Mouse (Mus musculus): Measurements from ENCODE around the gene Ehd4. TPM values are rescaled to one million over a fixed set of nuclear protein-coding genes. Genes with fewer than 3 reads are reported as not detected.

The Ehd4 gene
- 1 to 10 TPM; 6.9 to 9.6 TPM for total RNA-seq (2021)

DNA sequence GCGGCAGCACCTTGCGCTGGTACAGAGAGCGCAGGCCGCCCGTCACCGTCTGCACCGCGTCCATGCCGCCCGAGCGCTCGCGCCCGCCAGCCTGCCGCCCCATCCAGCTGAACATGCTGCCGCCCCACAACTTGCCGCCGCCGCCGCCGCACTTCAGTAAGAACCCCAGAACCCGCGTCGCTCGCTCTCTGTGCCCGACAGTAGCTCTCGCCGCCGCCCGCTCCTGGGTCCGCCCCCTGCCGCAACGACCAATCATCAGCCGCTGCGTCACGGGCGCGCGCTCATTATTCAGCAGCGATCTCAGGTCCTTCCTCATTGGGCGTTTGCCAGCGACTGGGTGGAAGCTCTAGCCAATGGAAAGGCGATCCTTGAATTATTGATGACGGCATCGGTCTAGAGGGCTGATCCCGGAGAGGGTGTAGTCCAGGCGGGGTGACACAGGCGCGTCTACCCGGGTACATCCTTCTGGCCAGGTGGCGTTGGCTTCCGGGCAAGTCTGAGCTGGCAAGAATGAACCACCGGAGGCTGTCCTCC, at the start of gene Ehd4:
TSS of gene Ehd4 (minus strand) at position 246 of the 534 bp plus-strand sequence.
- peak; percentile 100 for DNase-seq
- intact Hi-C loops (cut with DNase I), result no loop called here

DNA sequence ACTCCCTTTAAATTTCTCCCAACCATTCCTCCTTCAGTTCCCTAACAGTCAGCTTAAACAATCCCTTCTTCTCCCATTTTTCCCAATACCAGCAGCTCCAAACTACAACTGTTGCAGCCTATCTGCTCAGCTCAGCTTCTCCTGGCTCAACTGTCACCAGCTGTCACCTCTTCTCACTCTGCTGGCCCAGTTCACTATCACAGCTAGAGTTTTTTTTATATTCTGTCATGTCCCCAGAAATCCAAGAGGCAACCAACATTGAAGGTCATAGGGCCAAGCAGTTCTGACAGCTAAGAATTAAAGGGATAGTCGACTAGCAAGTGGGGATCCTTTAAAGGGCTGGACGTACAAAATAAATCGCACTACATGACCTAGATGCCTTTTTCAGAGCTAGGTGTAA, 49.3 kb upstream of the Ehd4 start:
- intact Hi-C loops (cut with DNase I), result no loop called here
- DNase-seq, result no peak

DNA sequence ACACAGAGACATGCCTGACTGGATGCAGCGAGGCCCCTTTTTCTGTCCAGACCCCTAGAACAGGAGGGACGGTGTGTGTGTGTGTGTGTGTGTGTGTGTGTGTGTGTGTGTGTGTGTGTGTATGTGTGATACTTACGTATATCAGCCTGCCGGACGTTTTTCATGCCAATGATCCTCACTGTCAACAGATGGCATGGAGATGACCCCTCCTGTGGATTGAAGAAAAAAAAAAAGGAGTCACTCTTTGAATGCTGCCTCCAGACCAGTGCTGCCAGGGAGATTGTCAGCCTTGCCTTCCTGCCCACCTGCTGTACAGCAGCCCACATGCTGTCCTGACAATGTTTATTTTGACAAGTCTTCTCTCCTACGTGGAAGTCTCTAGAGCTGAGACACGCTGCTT, 45.7 kb upstream of the Ehd4 start:
- peak; percentile 10 for DNase-seq
- intact Hi-C loops (cut with DNase I), result no loop called here

DNA sequence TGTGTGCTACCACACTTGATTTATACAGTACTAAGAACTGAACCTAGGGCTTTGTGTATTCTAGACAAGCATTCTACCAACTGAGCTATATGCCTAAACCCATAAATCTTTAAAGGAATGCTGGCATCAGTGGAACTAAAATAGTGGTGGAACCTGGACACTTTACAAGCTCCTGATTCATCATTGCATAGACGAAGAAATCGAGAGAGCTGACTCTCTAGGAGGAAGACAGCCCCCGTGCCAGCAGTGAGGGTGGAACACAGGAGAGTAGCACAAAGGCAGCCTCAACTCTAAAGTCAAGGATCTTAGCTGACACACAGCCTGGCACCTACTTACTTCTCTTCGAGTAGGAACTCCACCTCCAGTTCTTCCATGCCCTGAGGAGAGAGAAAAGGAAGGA, 33.8 kb upstream of the Ehd4 start:
- intact Hi-C loops (cut with DNase I), result loop anchor here (5.0 kb wide), 1 partner anchor 89 kb away; no protein-coding TSS in a partner anchor
- DNase-seq, result no peak

DNA sequence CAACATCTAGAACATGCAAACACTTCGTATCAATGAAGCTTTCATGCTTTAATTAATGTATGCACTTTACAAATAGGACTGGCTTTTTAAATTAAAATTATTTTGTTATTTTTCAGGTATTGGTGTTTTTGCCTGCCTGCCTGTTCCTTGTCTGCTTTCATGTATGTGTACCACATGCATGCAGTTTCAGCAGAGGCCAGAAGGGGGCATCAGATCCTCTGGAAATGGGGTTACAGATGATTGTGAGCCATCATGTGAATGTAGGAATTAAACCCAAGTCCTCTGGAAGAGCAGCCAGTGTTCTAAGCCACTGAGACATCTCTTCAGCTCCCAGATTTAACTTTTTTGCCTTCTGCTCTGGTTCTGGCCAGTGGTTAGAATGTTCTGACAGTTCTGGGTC, 33.2 kb upstream of the Ehd4 start:
- intact Hi-C loops (cut with DNase I), result loop anchor here (5.0 kb wide), 1 partner anchor 90 kb away; no protein-coding TSS in a partner anchor
- no peak for DNase-seq

DNA sequence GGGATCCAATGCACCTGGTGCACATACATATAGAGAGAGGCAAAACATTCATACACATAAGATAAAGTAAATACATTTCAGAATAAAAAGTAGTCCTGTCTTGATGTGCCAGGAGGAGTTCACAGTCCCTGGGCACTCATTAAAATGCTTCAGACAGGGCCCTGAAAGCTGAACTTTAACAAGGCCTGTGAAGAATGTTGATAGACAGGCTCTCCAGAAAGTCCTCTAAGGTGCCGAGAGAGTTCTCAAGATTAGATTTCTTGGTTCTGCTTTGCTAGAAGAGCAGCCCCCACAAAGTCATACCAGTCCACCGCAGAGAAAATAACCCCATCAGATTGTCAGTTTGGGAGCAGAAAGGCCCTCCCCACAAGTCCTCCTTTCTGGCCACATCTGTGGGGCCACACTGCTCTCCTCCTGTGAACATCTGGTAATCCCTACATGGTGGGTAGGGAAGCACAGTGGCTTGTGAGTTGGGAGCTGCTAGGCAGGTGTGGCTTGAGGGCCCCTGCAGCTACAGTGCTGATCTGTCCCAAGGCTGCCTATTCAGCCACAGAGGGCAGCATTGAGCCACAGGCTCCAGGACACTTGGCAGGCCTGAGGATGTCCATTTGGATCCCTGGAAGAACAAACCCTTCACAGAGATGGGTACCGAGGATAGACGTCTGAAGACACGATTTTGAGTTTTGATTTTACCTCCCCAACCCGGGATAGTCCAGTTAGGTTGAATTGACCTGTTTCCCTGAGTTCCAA, 31.3 kb upstream of the Ehd4 start:
- intact Hi-C loops (cut with DNase I), result loop anchor here (5.0 kb wide), 1 partner anchor 92 kb away; no protein-coding TSS in a partner anchor
- no peak for DNase-seq

DNA sequence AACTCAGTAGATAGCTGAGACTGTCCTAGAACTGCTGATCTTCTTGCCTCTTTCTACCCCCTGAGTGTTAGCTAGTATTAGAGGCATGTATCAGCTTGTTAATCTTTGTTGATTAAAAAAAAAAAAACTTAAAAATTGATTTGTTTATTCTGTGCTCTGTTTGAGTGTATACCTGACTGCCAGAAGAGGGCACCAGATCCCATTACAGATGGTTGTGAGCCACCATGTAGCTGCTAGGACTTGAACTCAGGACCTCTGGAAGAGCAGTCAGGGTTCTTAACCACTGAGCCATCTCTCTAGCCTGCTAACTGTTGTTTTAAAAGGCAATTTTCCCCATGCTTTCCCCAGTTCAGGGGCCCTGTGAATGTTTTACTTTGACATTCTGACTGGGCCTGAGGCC, 24.5 kb upstream of the Ehd4 start:
- intact Hi-C loops (cut with DNase I), result no loop called here
- DNase-seq, result no peak

DNA sequence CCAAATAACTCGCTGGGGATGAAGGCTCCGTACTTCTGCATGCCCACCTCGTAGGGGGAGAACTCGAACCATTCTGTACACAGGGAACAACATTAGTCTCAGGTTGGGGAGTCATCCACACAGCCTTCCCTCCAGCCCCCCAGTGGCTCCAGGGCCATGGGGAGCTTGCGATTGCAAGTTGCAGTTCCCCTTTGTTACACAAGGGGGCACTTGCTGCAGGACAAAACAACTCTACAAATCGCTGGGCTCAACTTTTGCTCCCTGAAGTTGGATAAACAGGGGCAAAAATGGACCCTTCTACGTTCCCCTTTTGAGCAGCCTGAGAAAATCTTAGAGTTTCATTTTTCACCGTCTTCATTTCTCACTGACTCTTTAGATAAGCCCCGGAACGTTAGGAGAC, 19.3 kb upstream of the Ehd4 start:
- intact Hi-C loops (cut with DNase I), result loop anchor here (5.0 kb wide), 1 partner anchor 104 kb away; no protein-coding TSS in a partner anchor
- peak; percentile 61 for DNase-seq

DNA sequence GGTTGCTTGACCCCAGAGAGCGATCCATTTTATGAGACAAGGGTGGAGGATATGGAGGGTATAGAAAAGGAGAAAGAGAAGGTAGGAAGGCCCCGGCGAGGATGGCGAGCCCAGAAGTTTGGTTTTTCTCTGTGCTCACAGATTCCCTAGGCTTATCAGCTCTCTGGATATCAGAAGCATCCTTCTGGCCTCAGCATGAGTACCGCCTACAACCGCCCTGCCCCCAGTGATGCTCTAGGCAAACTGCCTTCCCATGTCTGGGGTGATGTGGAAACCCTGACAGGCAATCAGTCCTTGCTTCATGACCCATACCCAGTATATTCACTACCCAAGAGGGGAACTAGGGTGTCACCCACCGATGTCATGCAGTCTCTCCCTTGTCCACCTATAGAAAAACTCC, 17.0 kb upstream of the Ehd4 start:
- DNase-seq, result no peak
- intact Hi-C loops (cut with DNase I), result loop anchor here (5.0 kb wide), 1 partner anchor 106 kb away; no protein-coding TSS in a partner anchor

DNA sequence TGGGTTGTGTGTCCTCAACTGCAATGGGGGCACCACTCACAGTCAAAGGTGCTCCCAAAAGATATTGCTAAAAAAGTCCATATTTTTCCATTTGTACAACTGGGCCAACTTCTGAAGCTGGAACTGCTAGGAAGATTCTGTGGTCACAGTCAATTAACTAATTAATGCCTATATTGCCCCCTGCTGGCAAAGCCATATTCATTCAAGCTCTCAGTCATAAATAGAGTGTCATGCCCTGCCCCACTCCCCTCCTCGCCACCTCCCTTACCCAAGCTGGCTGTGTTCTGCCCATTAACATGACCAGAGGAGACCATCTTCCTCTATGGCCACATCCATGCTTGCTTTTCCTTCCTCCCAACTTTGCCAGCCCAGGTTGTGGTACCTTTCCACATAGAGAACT, 16.3 kb upstream of the Ehd4 start:
- no peak for DNase-seq

DNA sequence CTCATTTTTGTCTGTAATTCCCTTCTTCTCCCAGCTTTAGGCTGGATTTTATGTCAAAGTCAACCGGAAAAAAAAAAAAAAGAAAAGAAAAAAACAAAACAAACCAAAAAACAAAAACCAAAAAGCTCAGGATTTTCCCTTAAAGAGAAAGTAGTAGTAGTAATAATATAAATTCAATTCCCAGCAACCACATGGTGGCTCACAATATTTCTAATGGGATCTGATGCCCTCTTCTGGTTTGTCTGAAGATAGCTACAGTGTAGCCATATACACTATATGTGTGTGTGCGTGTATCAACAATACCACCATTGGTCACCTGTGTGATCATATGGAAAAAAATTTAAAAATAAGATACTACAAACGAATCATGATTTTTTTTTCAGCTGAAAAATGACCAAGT, 15.0 kb upstream of the Ehd4 start:
- DNase-seq, result no peak
- intact Hi-C loops (cut with DNase I), result loop anchor here (5.0 kb wide), 1 partner anchor 82 kb away; no protein-coding TSS in a partner anchor

More for the DNA sequence above, 16.3 kb upstream of the Ehd4 start:
- intact Hi-C loops (cut with DNase I), result loop anchor here (5.0 kb wide), 1 partner anchor 107 kb away; no protein-coding TSS in a partner anchor

DNA sequence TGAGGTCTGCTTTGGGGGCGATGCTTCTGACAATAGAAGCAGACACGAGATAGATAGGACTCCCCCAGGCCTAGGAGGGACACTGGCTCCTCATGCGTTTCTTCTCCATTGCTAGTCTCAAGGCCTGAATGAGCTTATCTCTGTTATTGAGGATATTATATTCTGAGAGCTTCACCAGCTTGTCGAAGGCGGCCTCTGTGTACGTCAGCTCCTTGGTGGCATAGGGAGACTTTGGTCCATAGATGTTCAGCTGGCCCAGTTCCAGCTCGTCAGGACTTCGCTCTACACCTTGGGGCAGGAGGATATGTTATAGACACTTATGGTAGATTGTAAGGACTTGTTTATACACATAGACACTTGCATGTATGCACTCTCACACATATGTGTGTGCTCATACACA, 13.4 kb upstream of the Ehd4 start:
- intact Hi-C loops (cut with DNase I), result loop anchor here (5.0 kb wide), 1 partner anchor 80 kb away; no protein-coding TSS in a partner anchor
- no peak for DNase-seq

DNA sequence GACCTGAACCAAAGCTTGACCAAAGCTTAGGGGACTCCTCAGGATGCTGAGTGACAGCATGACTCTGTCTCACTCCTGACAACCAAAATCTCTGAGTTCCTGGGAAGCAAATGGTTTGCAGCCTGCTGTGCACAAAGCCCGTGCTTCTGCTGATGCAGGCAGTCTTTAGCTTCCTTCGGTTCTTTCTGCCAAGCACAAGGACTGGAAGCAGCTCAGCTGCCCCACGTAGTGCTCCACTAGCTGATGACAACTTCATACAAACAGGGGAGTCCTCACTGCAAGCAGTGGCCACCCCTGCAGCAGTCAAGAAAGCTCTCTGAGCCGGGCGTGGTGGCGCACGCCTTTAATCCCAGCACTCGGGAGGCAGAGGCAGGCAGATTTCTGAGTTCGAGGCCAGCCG, 11.1 kb upstream of the Ehd4 start:
- intact Hi-C loops (cut with DNase I), result loop anchor here (5.0 kb wide), 1 partner anchor 78 kb away; no protein-coding TSS in a partner anchor
- DNase-seq, result no peak

DNA sequence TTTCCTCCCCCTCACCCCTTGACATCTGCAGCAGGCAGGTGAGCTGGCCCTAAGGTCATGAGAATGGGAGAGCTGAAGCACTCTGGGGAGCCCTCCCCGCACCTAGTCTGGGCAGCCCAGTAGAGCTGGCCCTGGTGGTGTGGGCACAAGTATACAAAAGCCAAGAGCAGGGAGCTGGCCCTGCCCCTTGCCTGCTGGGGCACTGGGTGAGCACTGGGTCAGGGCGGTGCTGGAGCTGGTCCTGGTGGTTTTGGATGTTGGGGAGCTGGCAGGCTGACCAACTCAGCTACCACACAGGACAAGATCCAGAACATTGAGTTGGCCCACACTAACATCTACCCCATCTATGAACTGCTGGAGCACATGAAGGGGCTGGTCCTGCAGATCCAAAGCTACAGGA, 5.0 kb upstream of the Ehd4 start:
- no peak for DNase-seq
- intact Hi-C loops (cut with DNase I), result no loop called here

DNA sequence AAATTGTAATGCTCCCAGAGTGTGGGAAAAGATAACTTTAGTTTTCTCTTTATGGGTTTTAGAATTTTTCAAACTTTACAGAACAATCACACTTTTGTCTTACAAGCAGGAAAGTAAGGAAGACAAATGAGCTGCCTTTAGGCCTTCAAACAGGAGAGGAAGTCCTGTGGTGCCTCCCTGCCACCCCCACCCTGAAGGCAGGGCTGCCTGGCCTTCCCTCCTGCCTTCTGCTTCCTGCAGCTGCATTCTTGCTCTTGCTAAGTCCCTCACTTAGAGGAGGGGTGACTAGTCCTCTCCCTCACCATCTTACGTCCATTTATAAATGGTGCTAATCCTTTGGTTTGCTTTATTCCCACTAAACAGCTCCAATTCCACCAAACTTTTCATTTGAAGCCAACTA, 4.4 kb upstream of the Ehd4 start:
- intact Hi-C loops (cut with DNase I), result no loop called here
- no peak for DNase-seq

DNA sequence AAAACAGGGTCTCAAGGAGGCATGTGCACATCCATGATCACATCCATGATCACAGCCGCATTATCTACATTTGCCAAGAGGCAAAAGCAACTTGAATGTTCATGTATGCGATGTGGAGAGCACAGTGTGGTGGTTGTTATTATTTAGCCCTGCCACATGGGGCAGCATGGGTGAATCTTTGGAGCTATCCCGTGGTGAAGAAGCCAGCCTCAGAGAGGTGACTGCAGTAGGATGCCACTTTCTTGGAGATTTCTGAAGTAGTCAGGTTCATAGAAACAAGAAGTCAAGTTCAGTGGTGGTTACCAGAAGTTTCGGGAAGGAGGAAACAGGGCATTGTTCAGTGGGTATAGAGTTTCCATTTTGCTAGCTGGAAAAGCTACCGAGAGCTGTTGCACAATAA, 3.6 kb upstream of the Ehd4 start:
- intact Hi-C loops (cut with DNase I), result no loop called here

DNA sequence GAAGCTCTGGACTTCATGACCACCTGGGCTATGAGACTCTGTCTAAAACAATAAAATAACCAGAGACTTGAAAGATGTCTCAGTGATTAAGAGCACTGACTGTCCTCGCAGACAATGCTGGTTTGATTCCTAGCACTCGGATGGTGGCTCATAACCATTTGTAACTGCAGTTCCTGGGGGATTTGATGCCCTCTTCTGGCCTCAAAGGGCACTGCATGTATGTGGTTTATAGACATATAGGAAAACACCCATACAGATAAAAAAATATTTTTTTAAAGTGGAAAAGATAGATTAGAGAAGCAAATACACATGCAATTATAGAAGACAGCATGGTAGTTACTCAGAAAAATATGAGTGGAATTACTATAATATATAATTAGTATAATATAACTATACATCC, 3.2 kb upstream of the Ehd4 start:
- DNase-seq, result no peak
- intact Hi-C loops (cut with DNase I), result no loop called here

More for the DNA sequence above, 3.6 kb upstream of the Ehd4 start:
- no peak for DNase-seq

DNA sequence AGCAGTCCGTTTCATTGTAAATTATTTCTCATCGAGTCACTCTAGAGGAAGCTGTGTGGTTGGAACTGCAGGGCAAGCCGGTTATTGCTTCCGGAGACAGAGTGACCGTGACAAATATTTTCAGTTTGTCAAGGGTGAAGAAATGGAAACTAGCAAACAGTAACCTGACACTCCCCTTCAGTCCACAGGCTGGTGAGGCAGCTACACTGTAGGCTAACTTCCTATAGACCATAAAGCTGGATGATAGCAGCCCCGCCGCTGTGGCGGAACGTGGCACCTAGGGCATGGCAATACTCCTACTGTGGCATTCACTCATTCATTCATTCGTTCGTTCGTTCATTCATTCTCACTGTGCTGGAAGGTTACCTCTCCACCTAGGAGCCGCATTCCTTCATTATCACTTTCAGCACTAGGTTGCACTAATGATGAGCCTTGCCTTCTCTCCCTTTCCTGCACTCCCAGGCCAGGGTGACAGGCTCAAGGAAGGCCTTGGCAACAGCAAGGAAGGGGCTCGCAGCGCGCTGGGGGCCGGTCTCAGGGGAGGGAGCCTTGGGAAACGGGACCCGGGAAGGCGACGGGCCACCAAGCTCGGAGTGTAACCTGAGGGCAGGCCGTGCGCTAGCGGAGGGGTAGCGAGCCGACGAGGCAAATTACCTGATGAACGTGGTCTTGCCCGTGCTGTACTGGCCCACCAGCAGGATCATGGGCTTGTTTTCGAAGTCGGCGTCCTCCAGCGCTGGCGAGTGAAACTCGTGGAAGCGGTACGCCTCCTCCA, 633 bp downstream of the Ehd4 start:
- no peak for DNase-seq
- intact Hi-C loops (cut with DNase I), result no loop called here

DNA sequence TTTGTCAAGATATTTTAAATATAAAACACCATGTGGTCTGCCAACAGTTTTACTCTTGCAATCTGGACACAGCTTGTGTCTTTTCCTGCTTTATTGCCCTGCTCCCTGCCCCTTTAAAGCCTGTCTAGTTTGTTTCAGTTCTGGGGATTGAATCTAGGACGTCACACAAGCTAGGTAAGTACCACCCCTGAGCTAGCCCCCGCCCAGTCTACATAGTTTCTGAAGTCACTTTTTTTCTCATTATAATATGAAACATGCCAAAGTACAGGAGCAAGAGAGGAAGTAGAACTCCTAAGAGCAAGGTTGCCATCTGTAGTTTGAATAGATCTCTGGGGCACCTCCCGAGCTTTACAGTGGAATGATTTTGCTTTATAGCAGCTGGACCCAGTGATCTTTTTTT, 3.8 kb downstream of the Ehd4 start:
- intact Hi-C loops (cut with DNase I), result no loop called here
- no peak for DNase-seq

DNA sequence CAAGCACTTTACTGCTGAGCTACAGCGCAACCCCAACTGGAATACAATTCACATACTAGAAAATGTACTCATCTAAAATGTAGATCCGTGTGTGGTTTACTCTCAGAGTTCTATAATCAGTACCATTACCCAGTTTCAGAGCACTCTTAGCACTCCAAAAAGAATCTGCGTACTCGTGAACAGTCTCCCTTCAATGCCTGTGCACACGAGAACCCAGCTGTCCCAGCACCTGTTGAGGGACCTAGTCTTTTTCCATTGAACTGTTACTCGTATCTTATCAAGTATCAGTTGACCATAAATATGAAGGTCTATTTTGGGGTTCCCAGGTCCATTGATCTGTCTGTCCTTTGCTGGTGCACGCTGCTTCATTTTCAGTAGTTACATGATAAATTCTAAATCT, 4.8 kb downstream of the Ehd4 start:
- intact Hi-C loops (cut with DNase I), result no loop called here
- DNase-seq, result no peak

DNA sequence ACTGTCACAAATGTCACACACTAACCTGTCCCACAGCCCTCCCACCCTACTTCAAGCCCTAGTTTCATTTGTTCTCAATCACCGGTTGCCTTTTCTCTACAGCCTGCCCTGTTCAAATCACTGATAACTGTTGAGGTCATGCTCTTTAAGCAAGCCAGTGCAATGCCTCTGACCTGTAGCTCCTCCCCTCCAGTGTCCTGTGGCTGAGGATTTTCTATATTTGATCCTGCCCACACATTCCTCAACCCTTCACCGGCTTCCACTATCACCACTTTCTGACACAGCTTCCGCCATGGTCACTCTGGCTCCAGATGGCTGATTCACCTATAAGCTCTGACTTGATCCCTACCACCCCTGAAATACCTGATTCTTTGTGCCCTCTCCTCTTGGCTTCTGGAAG, 6.4 kb downstream of the Ehd4 start:
- DNase-seq, result no peak
- intact Hi-C loops (cut with DNase I), result no loop called here

All from left cerebral cortex, postnatal 4 days (tissue).